Mouse (Mus musculus): Measurements from ENCODE around the gene Cel.

Gene Cel

DNA sequence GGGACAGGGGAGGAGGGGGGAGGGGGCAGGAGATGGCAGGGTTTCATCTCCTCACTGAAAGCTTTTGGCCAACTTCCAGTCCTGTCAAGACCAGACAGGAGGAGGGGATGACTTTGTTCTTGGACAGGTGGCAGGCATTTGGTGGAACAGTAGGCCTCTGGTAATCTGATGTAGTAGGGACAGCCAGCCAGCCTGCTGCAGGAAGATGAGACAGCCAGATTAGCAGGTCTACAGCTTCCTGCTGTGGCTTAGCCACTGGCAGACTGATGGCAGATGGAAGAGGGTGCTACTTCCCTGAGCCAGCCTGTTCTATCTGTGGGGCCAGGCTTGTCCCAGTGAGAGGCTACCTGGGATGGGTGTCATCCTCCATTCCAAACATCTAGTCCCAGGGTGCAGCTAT lies 17.2 kb downstream of the Cel start:
- in situ Hi-C loops (cut with MboI; ENCODE audit: low pct_unique_long_range_greater_than_20kb in 1 of 2, low sequenced_read_pairs in 2 of 2, unreplicated experiment in 1 of 2): no loop called here

DNA sequence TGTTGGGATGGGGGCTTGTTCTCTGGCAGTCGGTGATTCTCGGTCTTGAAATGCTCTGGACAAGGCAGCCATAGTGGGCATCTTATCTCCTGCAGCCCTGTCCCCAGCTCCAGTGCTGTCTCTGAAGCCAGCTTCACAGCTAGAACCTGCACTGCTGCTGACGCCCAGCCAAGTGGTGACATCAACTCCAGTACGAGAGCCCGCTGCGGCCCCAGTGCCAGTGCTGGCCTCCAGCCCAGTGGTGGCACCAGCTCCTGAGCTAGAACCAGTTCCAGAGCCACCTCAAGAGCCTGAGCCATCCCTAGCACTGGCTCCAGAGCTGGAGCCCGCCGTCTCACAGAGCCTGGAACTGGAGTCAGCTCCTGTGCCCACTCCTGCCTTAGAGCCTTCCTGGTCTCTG lies 19.3 kb downstream of the Cel start:
- in situ Hi-C loops (cut with MboI; ENCODE audit: low pct_unique_long_range_greater_than_20kb in 1 of 2, low sequenced_read_pairs in 2 of 2, unreplicated experiment in 1 of 2): no loop called here

DNA sequence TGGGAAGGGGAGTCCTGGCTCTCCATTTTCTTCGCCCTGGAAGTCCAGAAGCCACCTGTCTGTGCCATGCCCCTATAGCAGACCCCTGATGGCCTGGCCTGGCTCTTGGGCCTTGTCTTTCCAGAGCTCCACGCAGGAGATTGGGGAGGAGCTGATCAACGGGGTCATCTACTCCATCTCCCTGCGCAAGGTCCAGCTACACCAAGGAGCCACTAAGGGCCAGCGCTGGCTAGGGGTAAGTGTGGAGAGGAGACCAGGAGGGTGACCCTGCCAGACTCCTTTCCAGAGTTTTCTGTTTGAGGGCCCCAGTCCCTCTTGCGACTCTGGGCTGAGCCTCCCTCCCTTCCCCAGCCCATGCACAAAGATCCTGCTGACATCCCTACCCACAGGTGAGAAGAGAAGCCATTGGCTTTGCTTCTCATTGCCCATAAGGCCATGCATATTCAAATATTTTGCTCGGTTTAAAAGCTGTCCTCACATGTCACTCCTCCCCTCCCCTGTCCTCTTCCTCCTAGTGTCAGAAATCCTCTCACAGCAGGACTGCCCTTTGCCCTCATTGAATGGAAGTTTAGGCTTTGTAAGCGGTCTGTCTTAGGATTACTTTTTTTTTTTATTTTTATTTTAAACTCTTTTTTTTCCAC lies 22.5 kb downstream of the Cel start:
- in situ Hi-C loops (cut with MboI; ENCODE audit: low pct_unique_long_range_greater_than_20kb in 1 of 2, low sequenced_read_pairs in 2 of 2, unreplicated experiment in 1 of 2): no loop called here

DNA sequence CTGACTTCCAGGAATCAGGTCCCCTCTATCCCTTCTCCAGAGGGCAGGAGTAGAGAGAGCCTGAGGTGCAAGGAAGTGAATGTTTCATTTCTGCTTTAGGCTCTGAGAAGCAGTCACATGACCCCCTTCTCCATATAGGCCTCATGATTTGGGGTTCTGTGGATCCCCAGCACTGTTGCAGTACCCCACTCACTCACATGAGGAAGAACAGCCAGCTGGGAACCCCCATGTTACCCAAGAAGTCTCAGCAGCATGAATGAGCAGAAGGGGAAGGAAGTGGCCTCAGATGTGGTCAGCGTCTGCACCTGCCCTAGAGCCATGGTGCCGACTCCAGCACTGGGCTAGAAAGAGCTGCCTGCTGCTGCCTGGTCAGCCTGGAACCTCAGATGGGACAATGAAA lies 23.3 kb downstream of the Cel start:
- in situ Hi-C loops (cut with MboI; ENCODE audit: low pct_unique_long_range_greater_than_20kb in 1 of 2, low sequenced_read_pairs in 2 of 2, unreplicated experiment in 1 of 2): no loop called here

DNA sequence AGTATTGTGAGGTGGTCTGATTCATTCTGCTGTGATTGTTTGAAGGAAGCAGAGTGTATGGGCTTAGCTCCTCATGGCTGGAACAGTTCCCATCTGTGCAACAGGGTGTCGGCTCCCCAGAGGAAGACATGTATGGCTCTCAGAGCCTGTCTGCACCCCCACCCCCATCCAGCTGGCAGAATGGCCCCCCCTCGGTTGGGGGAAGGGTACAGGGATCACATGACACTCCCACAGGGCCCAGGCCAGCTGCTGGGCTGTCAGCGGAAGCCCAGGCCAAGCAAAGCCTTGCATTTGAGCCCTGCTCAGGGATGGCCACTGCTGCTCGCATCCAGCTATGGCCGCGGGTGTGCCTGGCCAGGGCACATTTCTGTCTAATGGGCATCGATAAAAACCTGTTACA lies 24.0 kb downstream of the Cel start:
- in situ Hi-C loops (cut with MboI; ENCODE audit: low pct_unique_long_range_greater_than_20kb in 1 of 2, low sequenced_read_pairs in 2 of 2, unreplicated experiment in 1 of 2): no loop called here

DNA sequence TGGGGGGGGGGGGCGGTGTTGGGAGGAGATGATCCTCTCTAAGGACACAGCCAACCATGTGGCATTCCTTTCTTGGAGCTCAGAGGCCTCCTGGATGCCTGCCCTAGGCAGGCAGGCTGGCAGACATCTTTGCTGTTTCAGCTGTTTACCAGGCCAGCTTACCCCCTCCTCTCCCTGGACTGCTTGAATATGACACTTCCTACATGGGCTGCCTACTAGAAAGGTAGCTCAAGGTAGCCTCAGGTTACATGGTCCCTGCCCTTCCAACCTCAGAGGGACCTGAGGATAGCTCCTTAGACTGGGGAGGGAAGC lies 24.4 kb downstream of the Cel start:
- in situ Hi-C loops (cut with MboI; ENCODE audit: low pct_unique_long_range_greater_than_20kb in 1 of 2, low sequenced_read_pairs in 2 of 2, unreplicated experiment in 1 of 2): no loop called here

DNA sequence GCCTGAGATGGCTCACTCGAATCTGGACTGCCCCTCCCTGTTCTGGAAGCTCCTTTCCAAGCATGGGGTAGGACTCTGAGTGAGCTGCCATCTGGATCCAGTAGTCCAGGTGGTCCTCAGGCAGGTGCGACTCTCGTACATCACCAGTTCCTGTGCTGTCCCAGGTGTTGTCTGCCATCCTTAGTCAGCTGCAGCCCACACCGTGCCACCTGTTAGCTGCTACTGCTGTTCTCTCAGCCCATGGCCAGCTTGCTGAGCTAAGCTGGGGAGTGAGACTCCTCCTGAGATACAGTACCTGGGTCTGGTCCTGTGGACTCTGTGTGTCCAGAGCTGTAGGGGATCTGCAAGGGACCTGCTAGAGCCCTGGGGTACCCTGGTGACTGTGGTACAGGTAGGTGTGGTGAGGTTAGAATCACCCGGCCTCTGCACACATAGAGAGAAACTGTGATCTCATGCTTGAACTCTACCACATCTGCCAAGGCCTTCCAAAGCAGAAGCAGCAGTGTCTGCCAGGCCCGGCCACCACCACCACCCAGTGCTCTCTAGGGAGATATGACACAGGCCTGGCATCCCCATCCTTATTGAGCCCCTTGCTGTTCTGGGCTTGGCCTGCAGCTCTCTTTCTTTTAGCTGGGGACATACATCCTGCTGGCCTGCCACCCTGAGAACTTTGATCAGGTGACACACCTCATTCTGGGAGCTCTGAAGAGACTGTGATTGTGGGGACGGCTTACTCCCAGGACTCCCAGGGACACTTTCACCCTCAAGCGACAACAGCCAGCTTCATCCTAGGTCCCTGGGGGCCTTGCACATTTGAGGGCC lies 25.0 kb downstream of the Cel start:
- in situ Hi-C loops (cut with MboI; ENCODE audit: low pct_unique_long_range_greater_than_20kb in 1 of 2, low sequenced_read_pairs in 2 of 2, unreplicated experiment in 1 of 2): no loop called here

DNA sequence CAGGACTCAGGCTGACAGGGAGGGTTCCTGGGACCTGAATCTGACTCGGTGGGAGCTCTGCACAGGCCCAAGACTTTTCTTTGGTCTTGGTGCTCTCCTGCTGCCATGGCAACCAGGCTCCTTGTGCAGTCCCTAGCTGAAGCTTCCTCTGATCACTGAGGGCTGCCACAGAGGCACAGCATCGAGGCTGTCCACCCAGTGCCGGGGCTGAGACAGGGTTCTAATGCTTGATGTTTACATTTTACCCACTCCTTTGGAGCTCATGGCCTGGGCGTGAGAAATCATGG lies 25.6 kb downstream of the Cel start:
- in situ Hi-C loops (cut with MboI; ENCODE audit: low pct_unique_long_range_greater_than_20kb in 1 of 2, low sequenced_read_pairs in 2 of 2, unreplicated experiment in 1 of 2): no loop called here

DNA sequence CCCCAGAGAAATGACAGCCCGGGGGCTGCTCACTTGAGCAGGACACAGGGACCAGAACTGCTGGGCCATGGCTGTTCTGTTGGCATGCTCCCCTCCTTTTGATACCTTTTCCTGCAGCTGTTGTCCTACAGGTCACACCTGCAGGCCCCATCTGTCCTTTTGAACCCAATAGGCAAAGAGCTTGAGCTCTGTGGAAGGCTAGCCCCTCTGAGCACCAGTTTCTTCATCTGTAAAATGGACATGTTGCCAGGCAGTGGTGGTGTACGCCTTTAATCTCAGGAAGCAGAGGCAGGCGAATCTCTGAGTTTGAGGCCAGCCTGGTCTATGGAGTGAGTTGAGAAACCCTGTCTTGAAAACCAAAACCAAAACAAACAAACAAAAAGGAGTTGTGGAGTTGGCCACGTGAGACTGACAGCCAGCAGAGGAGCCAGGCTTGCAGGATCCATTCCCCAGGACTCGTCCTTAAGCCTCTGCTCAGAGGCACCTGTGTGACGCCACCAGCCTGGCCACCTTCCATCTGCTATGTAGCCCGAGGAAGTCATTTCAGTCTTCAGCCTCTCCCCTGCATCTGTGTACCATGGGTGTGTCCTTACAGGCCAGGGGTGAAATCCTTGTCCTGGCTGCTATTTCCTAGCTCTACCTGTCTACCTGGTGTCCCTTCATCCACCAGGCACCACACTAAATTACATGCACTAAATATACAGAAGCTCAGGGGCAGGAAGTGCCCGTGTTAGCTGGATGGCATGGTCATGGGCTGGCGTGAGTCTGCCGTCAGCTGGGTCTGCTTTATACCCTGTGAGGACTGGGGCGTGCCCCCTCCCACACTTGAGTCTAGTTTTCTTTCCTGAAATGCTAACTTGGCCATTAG lies 26.2 kb downstream of the Cel start:
- in situ Hi-C loops (cut with MboI; ENCODE audit: low pct_unique_long_range_greater_than_20kb in 1 of 2, low sequenced_read_pairs in 2 of 2, unreplicated experiment in 1 of 2): no loop called here

DNA sequence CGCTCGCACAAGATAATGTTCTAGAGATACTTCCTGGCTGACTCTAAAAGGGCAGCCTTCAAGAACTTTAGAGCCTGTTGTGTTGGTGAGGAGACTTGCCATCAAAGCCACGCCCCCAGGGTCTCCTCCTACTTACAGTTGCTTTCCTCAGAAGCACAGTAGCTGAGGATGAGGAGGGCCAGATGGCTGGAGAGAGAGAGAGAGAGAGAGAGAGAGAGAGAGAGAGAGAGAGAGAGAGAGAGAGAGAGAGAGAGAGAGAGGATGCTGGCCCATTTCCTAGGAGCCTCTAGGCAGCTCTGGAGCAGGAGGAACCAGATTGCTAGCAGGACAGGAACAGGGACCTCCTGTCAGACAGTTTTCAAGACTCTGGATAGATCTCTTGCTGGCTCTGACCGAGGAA lies 27.0 kb downstream of the Cel start:
- in situ Hi-C loops (cut with MboI; ENCODE audit: low pct_unique_long_range_greater_than_20kb in 1 of 2, low sequenced_read_pairs in 2 of 2, unreplicated experiment in 1 of 2): no loop called here

DNA sequence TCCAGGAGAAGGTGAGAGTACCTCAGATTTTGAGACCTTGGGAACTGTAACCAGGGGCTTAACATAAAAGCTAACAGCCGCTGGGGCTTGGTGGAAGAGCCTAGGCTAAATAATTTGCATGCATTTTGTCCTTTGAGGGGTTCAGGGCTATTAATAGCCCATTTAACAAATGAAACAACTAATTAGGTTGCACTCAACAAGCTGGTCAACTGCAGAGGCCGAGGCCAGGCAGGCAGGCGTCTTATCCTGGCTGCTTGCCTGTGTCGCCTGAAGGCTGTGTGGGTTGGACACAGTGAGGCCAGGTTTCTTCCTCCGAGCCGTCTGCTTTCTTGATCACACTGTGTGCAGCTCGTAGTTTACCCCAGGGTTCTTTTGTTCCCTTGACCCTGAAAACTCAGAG lies 27.6 kb downstream of the Cel start:
- in situ Hi-C loops (cut with MboI; ENCODE audit: low pct_unique_long_range_greater_than_20kb in 1 of 2, low sequenced_read_pairs in 2 of 2, unreplicated experiment in 1 of 2): no loop called here

DNA sequence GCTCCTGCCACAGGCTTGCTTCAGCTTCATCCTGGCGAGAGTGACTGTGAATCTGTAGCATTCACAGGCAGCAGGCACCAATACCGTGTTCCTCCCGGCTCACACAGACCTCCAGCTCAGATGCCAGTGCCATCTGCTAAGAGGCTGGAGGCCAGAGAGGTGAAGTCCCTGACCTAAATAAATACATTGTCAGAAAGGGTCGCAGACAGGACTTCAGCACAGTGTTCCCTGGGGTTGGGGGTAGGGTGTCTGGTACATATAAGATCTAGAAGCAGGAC lies 28.0 kb downstream of the Cel start:
- in situ Hi-C loops (cut with MboI; ENCODE audit: low pct_unique_long_range_greater_than_20kb in 1 of 2, low sequenced_read_pairs in 2 of 2, unreplicated experiment in 1 of 2): no loop called here

DNA sequence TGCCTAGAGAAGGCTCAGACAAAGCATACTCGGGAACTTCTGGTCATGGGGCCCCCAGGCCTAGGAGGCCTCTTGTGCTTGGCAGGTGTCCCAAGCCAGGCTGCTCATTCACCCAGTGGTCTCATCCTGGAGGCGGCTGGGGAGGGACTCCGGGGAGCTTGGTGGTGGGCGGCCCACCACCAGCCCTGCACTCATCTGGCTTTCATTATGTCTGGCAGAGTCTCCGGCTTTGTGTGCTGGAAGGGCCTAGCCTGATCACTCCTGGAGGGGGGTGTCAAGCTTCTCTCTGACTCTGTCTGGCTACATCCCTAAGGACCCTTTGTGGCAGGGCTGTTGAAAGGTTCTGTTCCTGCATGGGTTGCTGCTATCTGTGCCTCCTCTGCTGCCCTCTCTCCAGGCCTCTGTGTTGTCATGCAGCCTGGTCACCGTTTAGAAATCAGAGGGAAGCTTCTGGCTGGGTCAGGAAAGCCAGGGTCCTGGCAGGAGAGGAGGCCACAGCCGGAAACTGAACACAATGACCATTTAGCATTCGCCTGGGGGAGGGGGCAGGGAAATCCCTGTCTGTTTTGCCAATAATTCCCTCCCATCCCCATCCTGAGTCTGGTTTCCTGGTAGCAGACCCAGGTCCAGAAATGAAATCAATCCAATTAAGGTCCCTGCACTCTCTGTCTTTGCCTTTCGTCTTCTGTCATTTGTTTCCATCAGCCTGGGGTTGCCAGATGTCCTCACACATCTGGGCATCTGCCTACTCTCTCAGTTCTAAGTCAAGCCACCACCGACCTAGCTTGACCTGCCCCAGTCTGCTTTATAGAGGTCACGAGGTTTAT lies 28.6 kb downstream of the Cel start:
- in situ Hi-C loops (cut with MboI; ENCODE audit: low pct_unique_long_range_greater_than_20kb in 1 of 2, low sequenced_read_pairs in 2 of 2, unreplicated experiment in 1 of 2): no loop called here

DNA sequence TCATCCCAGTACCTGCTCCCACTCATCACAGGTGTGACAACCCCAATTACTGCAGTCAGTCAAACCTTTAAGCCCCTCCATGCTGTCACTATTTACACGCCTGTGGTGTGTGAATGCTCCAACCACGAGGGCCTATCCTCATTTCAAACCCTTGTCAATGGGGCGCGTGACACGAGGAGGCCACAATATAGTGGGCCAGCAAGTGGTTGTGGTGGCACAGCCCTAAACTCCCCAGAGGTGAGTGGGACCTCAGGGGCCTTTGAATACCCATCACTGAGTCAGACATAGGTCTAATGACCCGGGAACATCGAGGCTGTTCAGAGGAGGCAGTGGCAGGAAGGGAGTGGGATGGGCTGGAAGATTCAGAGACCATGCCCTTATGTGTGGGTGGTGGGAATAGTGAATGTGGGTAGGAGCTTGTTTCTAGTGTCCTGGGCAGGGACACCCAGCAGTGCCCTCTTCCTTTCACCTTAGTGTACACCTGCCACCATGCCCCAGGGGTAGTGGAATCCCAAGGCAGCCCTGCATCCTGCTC lies 29.2 kb downstream of the Cel start:
- in situ Hi-C loops (cut with MboI; ENCODE audit: low pct_unique_long_range_greater_than_20kb in 1 of 2, low sequenced_read_pairs in 2 of 2, unreplicated experiment in 1 of 2): no loop called here

DNA sequence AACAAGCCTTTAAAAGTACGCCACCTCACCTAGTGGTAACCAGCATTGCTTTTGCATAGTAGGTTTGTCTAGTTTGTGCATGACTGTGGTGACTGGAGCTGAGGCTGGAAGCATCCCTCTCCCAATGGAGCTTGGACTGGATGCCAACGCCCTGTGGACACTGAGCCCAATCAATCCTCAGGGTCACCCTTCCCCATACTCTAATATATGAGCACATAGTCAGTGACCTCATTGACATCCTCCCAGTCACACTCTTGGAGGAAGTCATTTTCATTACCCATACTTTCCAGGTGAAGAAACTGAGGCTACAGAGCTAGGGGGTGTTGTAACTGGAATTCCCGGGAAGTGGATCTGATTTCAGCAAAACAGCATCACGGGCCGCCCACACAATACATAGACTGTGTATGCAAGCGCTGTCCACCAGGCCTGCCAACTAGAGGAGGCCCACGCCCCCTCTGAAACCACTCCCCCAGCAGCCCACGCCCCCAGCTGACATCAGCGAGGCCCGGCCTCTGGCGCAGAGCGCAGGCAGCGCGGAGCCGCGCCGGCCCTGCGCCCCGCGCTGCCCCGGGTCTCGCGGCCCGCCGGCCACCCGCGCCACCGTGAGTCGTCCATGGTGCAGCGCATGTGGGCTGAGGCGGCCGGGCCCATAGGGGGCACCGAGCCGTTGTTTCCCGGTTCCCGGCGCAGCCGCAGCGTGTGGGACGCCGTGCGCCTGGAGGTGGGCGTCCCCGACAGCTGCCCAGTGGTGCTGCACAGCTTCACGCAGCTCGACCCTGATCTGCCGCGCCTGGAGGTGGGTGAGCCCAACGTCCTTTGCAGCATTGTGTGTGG lies 30.0 kb downstream of the Cel start:
- in situ Hi-C loops (cut with MboI; ENCODE audit: low pct_unique_long_range_greater_than_20kb in 1 of 2, low sequenced_read_pairs in 2 of 2, unreplicated experiment in 1 of 2): no loop called here

DNA sequence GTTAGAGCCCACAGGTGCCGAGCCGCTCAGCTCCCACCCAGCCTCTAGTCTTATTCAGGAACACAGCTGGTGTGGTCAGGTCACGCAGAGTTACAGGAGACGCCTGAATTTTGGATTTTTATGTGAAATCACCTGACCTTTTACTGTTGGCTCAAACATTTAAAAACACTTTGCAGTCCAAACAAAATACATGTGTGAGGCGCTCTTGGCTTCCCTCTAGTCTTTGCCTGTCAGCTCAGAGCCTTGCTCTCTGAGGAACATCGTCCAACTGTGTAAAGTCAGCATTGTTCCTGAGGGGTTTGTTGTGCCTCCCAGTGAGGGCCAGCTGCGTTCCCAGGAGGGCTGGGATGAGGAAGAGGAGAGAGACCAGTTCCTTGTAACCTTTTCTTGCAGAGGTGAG lies 32.9 kb downstream of the Cel start:
- in situ Hi-C loops (cut with MboI; ENCODE audit: low pct_unique_long_range_greater_than_20kb in 1 of 2, low sequenced_read_pairs in 2 of 2, unreplicated experiment in 1 of 2): no loop called here

DNA sequence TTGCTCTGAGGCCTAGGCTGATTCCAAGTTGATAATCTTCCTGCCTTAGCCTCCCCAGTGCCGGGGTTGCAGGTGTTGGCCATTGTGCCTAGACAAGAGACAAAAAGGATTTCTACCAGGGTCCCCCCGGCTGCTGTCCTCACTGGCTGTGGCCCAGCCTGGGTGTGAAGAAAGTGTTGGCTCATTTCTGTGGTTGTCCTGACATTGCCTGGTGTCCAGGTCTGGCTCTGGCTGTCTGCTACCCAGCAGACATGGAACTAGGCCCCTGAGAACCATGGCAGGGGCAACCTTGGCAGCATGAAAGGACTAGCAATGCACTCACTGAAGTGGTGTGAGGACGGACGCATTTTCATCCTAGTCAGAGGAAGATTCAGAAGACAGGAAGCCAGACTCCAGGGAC lies 33.3 kb downstream of the Cel start:
- in situ Hi-C loops (cut with MboI; ENCODE audit: low pct_unique_long_range_greater_than_20kb in 1 of 2, low sequenced_read_pairs in 2 of 2, unreplicated experiment in 1 of 2): no loop called here

DNA sequence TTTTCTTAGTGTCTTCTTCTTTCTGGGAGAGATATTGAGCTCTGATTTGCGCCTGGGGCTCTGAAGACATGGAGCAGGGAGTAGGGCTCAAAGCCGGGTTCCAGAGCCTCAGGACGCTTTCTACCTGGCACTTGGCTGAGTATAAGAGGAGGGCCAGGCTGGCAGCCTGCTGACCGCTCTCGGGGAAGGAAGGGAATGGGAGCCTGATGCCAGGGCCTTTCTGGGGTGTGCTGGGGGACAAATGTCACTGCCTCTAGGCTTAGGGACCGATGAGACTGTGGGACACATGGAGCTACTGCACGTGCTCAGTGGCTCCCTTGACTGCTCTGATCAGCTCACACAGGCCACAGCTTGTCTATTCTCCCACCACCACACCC lies 34.9 kb downstream of the Cel start:
- in situ Hi-C loops (cut with MboI; ENCODE audit: low pct_unique_long_range_greater_than_20kb in 1 of 2, low sequenced_read_pairs in 2 of 2, unreplicated experiment in 1 of 2): no loop called here

All from mouse embryonic stem cell (cell line).